Mouse (Mus musculus): Measurements from ENCODE around the gene Trio.

Trio gene

GRCm38 (mm10) chr15:27797480-27798155 is 228.0 kb downstream of the Trio start:
- DNase-seq (ENCODE audit: low spot score in 2 of 2) = no peak

- no peak for DNase-seq (ENCODE audit: low spot score in 2 of 2)
Observed at GRCm38 (mm10) chr15:27796868-27797222, 228.8 kb downstream of the Trio start.

DNA sequence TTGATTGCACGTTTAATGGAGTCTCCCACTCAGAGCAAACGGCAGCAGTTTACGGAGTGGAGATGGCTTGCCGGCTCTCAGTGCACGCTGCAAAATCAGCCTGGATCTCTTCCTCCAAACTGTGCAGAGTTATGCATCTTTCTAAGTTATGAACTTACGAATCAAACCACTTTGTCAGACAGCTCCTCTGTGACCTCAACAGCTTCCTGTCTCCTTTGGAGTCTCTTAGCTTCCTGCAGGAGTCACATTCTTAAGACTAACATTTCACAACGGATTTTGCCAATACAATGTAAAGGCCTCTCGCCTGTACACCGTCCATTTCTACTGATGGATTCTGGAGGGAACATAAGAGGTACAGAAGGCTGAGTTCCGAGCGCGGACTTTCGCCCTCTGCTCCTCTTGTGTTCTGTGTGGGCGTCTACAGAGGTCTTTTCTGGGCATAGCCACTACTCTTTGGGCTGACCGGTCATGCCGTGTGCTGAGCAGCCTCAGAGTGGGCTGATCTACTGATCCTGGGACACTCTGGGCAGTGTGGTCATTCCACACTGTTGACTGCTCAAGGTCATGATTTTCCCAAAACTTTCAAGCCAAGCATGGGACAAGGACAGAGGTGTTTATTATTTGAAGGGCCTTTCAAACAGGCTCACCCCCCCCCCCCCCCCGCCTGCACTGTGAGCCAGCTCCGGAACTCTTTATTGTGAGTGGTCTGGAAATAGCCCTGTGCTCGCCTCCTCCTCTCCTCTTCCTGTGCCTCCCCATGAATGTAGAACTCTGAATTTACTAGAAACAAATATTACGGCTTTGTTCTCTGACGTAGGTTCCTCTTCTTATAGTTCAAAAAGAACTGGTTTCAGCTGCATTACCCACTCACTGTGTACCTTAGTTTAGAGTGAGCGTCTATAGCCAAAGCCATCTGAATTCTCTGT is 229.4 kb downstream of the Trio start:
- DNase-seq (ENCODE audit: low spot score in 2 of 2) = no peak

DNA sequence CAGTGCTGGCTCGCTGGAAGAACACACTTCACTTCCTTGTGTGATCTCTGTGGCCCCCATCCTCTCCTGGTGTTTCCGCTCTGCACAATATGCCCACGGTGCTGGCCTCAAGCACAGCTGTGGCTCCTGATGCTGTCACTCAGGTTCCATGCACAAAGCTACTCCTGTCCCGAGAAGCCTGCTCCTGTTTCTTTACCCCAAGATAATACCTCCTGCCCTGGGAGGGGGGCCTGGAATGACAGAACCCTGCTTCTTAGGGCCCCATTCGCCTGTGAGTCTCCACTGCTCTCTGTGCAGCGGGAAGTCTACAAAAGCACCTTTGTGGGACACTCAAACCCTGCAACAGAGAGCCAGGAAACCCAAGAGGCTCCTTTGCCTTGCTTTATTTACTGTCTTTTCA is 232.4 kb downstream of the Trio start:
- DNase-seq (ENCODE audit: low spot score in 2 of 2) = no peak

- no peak for DNase-seq (ENCODE audit: low spot score in 2 of 2)
Observed at GRCm38 (mm10) chr15:27792473-27792872, 233.2 kb downstream of the Trio start.

- no peak for DNase-seq (ENCODE audit: low spot score in 2 of 2)
Observed at GRCm38 (mm10) chr15:27791141-27791540, 234.5 kb downstream of the Trio start.

DNA sequence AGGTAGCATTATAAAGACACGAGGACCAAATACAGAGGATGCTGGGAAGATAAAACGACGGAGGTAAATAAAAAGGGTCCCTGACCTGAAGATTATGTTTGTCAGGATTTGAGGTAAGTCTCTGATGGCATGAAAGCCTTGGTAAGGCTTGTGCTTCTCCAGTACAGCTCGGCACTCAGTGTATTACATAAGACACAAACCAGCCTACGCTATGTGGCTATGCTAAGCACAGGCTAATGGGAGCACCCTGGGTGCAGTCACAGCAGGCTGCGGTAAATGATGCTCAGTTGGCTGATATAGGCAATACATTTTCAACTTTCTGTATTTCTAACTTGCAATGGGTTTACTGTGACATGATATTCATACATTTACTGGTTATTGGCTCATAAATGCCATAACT is 234.9 kb downstream of the Trio start:
- DNase-seq (ENCODE audit: low spot score in 2 of 2) = no peak

DNA sequence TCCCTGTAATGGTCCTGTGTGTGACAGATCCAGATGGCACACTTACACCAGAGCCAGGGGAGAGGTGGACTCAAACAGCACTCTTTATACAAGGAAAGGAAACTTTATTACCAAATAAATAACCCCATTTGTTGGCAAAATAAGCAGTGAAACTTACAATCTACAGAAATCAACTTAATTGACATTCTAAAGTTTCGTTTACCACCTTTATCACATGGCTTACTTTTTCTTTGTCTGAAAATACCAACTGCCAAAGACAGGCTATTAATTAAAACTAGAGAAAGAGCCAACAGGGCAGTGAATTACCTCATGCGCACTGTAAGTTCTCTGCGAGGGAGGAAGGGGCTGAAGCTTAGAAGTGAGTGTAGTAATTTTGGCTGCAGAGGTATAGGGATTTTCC is 236.3 kb downstream of the Trio start:
- DNase-seq (ENCODE audit: low spot score in 2 of 2) = no peak

GRCm38 (mm10) chr15:27788122-27788759 is 237.4 kb downstream of the Trio start:
- DNase-seq (ENCODE audit: low spot score in 2 of 2) = no peak

DNA sequence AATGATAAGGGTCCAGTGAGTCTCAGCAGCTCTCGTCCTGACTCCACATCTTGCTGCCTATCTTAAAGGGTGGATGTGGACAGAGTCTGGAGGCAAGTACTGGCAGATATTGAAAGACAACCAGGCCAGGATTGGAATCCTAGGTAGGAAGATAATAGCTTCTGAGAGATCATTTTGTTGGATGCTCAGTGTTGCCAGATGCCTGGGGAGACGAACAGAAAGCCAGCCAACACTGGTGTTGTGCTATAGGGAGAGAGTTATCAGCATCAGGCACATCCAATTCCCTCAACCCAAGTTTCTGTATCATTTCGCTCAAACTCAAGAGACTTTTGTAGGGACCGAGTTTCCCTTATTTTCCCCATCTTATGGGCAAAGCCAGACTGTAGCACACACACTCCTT is 238.5 kb downstream of the Trio start:
- DNase-seq (ENCODE audit: low spot score in 2 of 2) = no peak

- no peak for DNase-seq (ENCODE audit: low spot score in 2 of 2)
Observed at GRCm38 (mm10) chr15:27786418-27786817, 239.2 kb downstream of the Trio start.

DNA sequence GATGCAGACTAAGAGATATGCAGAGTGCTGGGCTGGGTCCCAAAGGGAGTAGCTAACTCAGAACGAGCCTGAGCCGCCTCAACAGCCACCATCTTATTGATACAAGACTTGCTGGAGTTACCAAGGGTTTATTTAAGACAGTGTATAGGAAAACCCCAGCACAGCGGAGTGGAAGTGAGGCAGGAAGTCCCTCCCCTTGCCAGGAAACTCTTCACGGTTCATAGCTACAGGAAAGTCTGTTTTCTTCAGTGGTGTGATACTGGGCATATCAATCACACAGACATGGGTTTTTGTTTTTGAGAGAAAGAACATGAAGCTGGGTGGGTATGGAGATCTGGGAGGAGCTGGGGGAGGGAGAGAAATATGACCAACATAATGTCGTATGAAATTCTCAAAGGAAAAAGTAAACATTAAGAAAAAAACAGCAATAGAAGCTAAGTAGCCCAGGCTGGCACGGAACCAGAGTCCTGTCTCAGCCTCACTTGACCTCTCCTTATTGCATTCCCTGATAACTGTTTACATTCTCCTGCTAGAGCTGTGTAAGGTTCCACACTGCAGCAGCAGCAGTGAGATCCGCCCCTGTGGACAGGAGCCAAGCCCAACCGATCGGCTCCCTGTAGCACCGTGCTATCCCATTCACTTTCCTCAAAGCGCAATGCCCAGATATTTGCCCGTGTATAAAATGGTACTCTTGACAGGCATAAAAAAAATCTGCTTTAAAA is 240.2 kb downstream of the Trio start:
- DNase-seq (ENCODE audit: low spot score in 2 of 2) = no peak

GRCm38 (mm10) chr15:27784126-27784563 is 241.5 kb downstream of the Trio start:
- DNase-seq (ENCODE audit: low spot score in 2 of 2) = no peak

DNA sequence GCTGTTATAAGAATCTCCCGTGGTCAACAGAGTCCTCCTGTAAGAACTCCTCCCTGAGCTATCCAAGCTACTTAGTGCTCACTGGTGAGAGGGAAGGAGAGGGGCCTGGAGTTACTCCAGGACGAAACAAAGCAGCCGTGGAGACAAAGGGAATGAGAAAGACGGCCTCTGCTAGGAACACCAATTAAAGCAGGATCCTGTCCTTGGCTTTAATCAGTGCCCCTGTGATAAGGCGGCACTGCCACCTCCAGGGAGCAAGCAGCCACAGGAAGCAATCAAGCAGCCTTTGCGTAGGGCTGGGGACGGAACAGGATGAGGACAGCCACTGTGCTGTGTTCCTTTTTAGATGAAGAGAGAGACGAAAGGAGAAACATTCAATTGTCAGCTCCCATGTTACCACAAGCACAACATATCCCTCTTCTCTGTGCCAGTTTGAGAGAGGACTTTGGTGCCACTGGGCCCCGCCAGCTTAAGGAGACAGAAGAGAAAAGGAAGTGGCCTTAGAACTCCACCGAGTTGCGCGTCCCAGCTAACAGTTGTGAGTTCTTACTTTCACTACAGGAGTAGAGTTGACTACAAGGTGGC is 242.0 kb downstream of the Trio start:
- no peak for DNase-seq (ENCODE audit: low spot score in 2 of 2)

DNA sequence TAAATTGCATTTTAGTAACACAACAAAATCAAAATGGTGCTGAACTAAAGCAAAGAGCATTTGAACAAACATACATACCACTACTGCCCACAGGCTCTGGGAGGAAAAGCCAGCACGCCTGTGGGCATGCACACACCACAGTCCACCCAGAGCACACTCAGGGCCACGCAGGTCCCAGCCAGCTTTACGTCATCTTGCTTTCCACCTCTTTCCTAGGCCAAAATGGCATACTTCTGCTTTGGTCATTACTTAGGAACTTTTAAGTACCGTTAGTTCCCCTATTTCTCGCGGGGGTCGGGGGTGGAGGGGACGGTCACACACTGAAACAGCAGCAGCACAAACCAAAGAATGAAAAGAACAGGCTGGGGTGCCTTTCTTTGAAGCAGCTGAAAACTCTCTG is 242.6 kb downstream of the Trio start:
- DNase-seq (ENCODE audit: low spot score in 2 of 2) = no peak

- DNase-seq (ENCODE audit: low spot score in 2 of 2) = no peak
Observed at GRCm38 (mm10) chr15:27782383-27783036, 243.1 kb downstream of the Trio start.

- no peak for DNase-seq (ENCODE audit: low spot score in 2 of 2)
Observed at GRCm38 (mm10) chr15:27779827-27780226, 245.8 kb downstream of the Trio start.

- DNase-seq (ENCODE audit: low spot score in 2 of 2) = no peak
Observed at GRCm38 (mm10) chr15:27779398-27779797, 246.2 kb downstream of the Trio start.

GRCm38 (mm10) chr15:27778256-27778655 is 247.4 kb downstream of the Trio start:
- no peak for DNase-seq (ENCODE audit: low spot score in 2 of 2)

- no peak for DNase-seq (ENCODE audit: low spot score in 2 of 2)
Observed at GRCm38 (mm10) chr15:27777455-27778190, 248.0 kb downstream of the Trio start.

Measured in urinary bladder, adult 18-20 months (tissue).